Mouse (Mus musculus) E14TG2a.4 (cell line): ENCODE results near the gene Sdsl.

Experiments used
- CTCF ChIP-seq: conservative IDR thresholded peaks from 2 replicates; pipeline ENCODE4 v1.5.1; 2014; ENCODE audit warnings: low read length
- NANOG ChIP-seq: IDR thresholded peaks from 2 replicates; pipeline ENCODE4 v1.6.1; 2014; ENCODE audit warnings: borderline replicate concordance, low read length, mixed read lengths

- TF ChIP-seq CTCF (no peak), NANOG (no peak)
Measured at GRCm38 (mm10) chr5:120493873-120494395, 21.3 kb upstream of the Sdsl start.
